ENCODE assay signal across 29 mouse cellular contexts in the genomic region with DNA sequence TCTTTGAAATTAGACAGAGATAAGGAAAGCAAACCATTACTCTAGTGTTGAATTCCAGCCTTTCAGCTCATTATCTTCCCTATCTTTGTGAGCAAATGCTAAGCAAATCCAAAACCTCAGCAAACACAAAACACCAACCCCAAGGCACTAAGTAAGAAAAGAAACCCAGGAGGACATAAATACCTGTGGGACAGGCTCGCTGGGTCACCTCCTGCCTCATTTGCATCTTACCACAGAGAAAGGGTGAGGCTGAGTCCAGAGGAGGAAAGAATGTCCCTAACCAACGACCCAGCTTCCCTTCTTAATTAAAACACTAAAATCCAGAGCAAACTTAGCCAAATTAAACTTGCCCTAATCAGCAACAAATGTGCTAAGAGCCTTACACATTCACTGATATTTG.
A peak's percentile ranks its signal among the peaks of the same experiment; 100 is the strongest.
DNase-seq lines count a peak whose midpoint lies in the region; ATAC-seq and TF ChIP-seq lines count a peak whose summit lies in the region.
"Had no signal": no experiment of that assay in that cellular context is flagged by ENCODE, and none has a peak within 500 bp of the region (broad histone marks: within the 10 kb centered on the region; RNA-seq: fewer than 3 reads in every experiment).

No protein-coding gene starts in this region.

- 0 out of 2 replicates have a peak overlapping the region, but pooled peaks have one; percentile 57 for H3K27ac ChIP-seq in kidney, postnatal 0 days
- no peak overlapping the region for H3K27ac ChIP-seq in CH12.LX (ENCODE audit: insufficient read depth, low read depth)
- H3K27ac ChIP-seq in stomach, embryonic 16.5 days (ENCODE audit: low read length): peak overlapping the region; percentile 50
- H3K27ac ChIP-seq: heart, adult 2 months; hindbrain, embryonic 14.5 days; limb, embryonic 10.5 days; limb, embryonic 15.5 days; liver, embryonic 14.5 days; midbrain, embryonic 12.5 days; neural tube, embryonic 13.5 days had no signal

- TF ChIP-seq RAD21 in CH12.LX (IDR thresholded peaks at IDR 0.05; ENCODE audit: low read depth, low read length): no peak

- H3K79me2 ChIP-seq in CH12.LX (replicated peaks; ENCODE audit: control insufficient read depth, extremely low read depth, insufficient read depth, poor library complexity, severe bottlenecking): peaks cover 3% of the 10 kb centered on the region; the same call in 1 of the 2 replicates

- no peaks in the 10 kb centered on the region for H3K27me3 ChIP-seq in kidney, postnatal 0 days (ENCODE audit: insufficient read depth, low read length)
- H3K27me3 ChIP-seq in CH12.LX (replicated peaks): no peaks in the 10 kb centered on the region
- no peaks in the 10 kb centered on the region for H3K27me3 ChIP-seq in stomach, embryonic 16.5 days (ENCODE audit: control insufficient read depth, insufficient read depth, low read length)
- H3K27me3 ChIP-seq: heart, embryonic 12.5 days; limb, embryonic 15.5 days; megakaryocyte, embryonic 14.5 days; midbrain, embryonic 12.5 days; neural tube, embryonic 13.5 days; Patski had no signal

- H3K4me2 ChIP-seq in kidney, postnatal 0 days (ENCODE audit: low read length): no peak overlapping the region
- peak overlapping the region; percentile 34 for H3K4me2 ChIP-seq in CH12.LX (ENCODE audit: insufficient read depth, low read depth, poor library complexity, severe bottlenecking)
- no peak overlapping the region for H3K4me2 ChIP-seq in stomach, embryonic 16.5 days (ENCODE audit: low read depth, low read length)
- H3K4me2 ChIP-seq: heart, embryonic 12.5 days; hindbrain, embryonic 14.5 days; limb, embryonic 15.5 days; midbrain, embryonic 12.5 days; neural tube, embryonic 13.5 days had no signal

- no peaks in the 10 kb centered on the region for H3K36me3 ChIP-seq in kidney, postnatal 0 days (ENCODE audit: insufficient read depth, low read length)
- H3K36me3 ChIP-seq in CH12.LX (replicated peaks in 1 of 2; ENCODE audit: control insufficient read depth in 1 of 2, insufficient read depth in 1 of 2, low read length in 1 of 2): peaks cover 0 to 9% of the 10 kb centered on the region in 2 experiments
- no peaks in the 10 kb centered on the region for H3K36me3 ChIP-seq in stomach, embryonic 16.5 days (ENCODE audit: control insufficient read depth, insufficient read depth, low read length)
- H3K36me3 ChIP-seq: heart, embryonic 12.5 days; limb, embryonic 10.5 days; limb, embryonic 15.5 days; midbrain, embryonic 12.5 days; neural tube, embryonic 13.5 days had no signal

- intact Hi-C loops in left cerebral cortex, postnatal 4 days (cut with DNase I): no loop called here

- no peak overlapping the region for H3K4me3 ChIP-seq in kidney, postnatal 0 days (replicated peaks; ENCODE audit: low read depth, low read length)
- no peak overlapping the region for H3K4me3 ChIP-seq in CH12.LX (replicated peaks in 1 of 3; ENCODE audit: low read depth in 2 of 3, low read length in 2 of 3, poor library complexity in 1 of 3)
- no peak overlapping the region for H3K4me3 ChIP-seq in stomach, embryonic 16.5 days (replicated peaks; ENCODE audit: low read length)
- H3K4me3 ChIP-seq: erythroblast, embryonic 14.5 days; heart, adult 2 months; heart, embryonic 12.5 days; limb, embryonic 10.5 days; limb, embryonic 15.5 days; megakaryocyte, embryonic 14.5 days; midbrain, embryonic 12.5 days; myocyte; neural tube, embryonic 13.5 days had no signal

- H3K4me1 ChIP-seq in kidney, postnatal 0 days (replicated peaks; ENCODE audit: insufficient read depth, low read length): 0 out of 2 replicates have a peak, but pooled peaks cover 4% of the 10 kb centered on the region
- peaks cover 18 to 49% of the 10 kb centered on the region in 2 experiments for H3K4me1 ChIP-seq in CH12.LX (ENCODE audit: control insufficient read depth in 1 of 2, insufficient read depth in 2 of 2)
- peaks cover 10% of the 10 kb centered on the region for H3K4me1 ChIP-seq in stomach, embryonic 16.5 days (ENCODE audit: control insufficient read depth, insufficient read depth, low read length)
- H3K4me1 ChIP-seq: limb, embryonic 15.5 days had no signal

- no peak for TF ChIP-seq CTCF in kidney, postnatal 0 days (IDR thresholded peaks at IDR 0.05; ENCODE audit: low read depth)
- no peak for TF ChIP-seq CTCF in CH12.LX (conservative IDR thresholded peaks at IDR 0.05 in 1 of 2, IDR thresholded peaks at IDR 0.05 in 1 of 2; ENCODE audit: low read depth in 2 of 2, low read length in 2 of 2)

- no peaks in the 10 kb centered on the region for H3K9me3 ChIP-seq in kidney, postnatal 0 days (replicated peaks; ENCODE audit: low read length)
- peaks cover 2% of the 10 kb centered on the region for H3K9me3 ChIP-seq in CH12.LX (replicated peaks; ENCODE audit: low read length)
- H3K9me3 ChIP-seq in stomach, embryonic 16.5 days (replicated peaks; ENCODE audit: control insufficient read depth, low read length): no peaks in the 10 kb centered on the region
- H3K9me3 ChIP-seq: limb, embryonic 10.5 days; limb, embryonic 15.5 days; midbrain, embryonic 12.5 days; neural tube, embryonic 13.5 days had no signal

- no peak; the same call in 1 of the 2 replicates for TF ChIP-seq EP300 in CH12.LX (IDR thresholded peaks at IDR 0.05; ENCODE audit: low read length)

- in situ Hi-C loops in CH12.LX (cut with MboI; ENCODE audit: low pct_ligation_motif_present, low pct_unique_long_range_greater_than_20kb, low sequenced_read_pairs): no loop called here

- H3K9ac ChIP-seq in kidney, postnatal 0 days (ENCODE audit: low read depth, low read length): no peak overlapping the region
- H3K9ac ChIP-seq in CH12.LX (ENCODE audit: insufficient read depth, low read depth): no peak overlapping the region
- no peak overlapping the region for H3K9ac ChIP-seq in stomach, embryonic 16.5 days (ENCODE audit: low read length)
- H3K9ac ChIP-seq: forebrain, postnatal 0 days; heart, embryonic 12.5 days; hindbrain, embryonic 14.5 days; limb, embryonic 15.5 days; liver, embryonic 14.5 days; midbrain, embryonic 12.5 days; neural tube, embryonic 13.5 days had no signal

- dilution Hi-C loops in CH12.LX (cut with MboI; ENCODE audit: extremely low pct_ligation_motif_present, extremely low pct_unique_long_range_greater_than_20kb, low sequenced_read_pairs): no loop called here

- DNase-seq in kidney, postnatal 0 days (ENCODE audit: low spot score): no peak
- no peak for DNase-seq in kidney, postnatal 14 days
- peak; percentile 35 for DNase-seq in CH12.LX (ENCODE audit: extremely low read depth)
- DNase-seq in R1 (ENCODE audit: low read depth, low spot score): peak; percentile 30
- no peak for DNase-seq in right cerebral cortex, postnatal 10 days (ENCODE audit: low spot score in 2 of 2)
- no peak for DNase-seq in left cerebral cortex, postnatal 4 days
- DNase-seq: adrenal gland, adult 2 months; adrenal gland, postnatal 36 days; cerebellum, adult 18-20 months; cerebellum, postnatal 10 days; forebrain, postnatal 0 days; heart, adult 2 months; heart, postnatal 4 days; layer of hippocampus, postnatal 36 days; lung, adult 2 months; lung, postnatal 4 days; right cerebral cortex, postnatal 14 days had no signal

- no peak for TF ChIP-seq POLR2A in CH12.LX (IDR thresholded peaks at IDR 0.05; ENCODE audit: low read depth, low read length)

- no peak for ATAC-seq in kidney, postnatal 0 days (replicated peaks; ENCODE audit: low FRiP score, low read depth)
- no peak for ATAC-seq in stomach, embryonic 16.5 days (ENCODE audit: insufficient read depth, low FRiP score)
- ATAC-seq: forebrain, postnatal 0 days; Patski had no signal

- WGBS in kidney, postnatal 0 days: 30% methylated on average over 2 of the region's 2 CpGs
- 34% methylated on average over 2 of the region's 2 CpGs for WGBS in stomach, embryonic 16.5 days

TF ChIP-seq in CH12.LX, 34 proteins besides CTCF, POLR2A, EP300 and RAD21:
- TF ChIP-seq E2F4 (IDR thresholded peaks at IDR 0.05; ENCODE audit: insufficient replicate concordance, low read depth, low read length) (no peak), MAZ (IDR thresholded peaks at IDR 0.05; ENCODE audit: low read depth, low read length) (no peak), MAX (IDR thresholded peaks at IDR 0.05; ENCODE audit: low read length) (no peak), GABPA (IDR thresholded peaks at IDR 0.05; ENCODE audit: insufficient replicate concordance, low read depth, low read length) (no peak), SMC3 (IDR thresholded peaks at IDR 0.05; ENCODE audit: low read depth, low read length) (no peak), MYC (IDR thresholded peaks at IDR 0.05; ENCODE audit: low read depth, low read length) (no peak), BHLHE40 (IDR thresholded peaks at IDR 0.05; ENCODE audit: low read depth, low read length) (no peak), MAFK (IDR thresholded peaks at IDR 0.05; ENCODE audit: insufficient replicate concordance, low read length) (no peak), TCF12 (IDR thresholded peaks at IDR 0.05; ENCODE audit: low read depth, low read length) (no peak), NRF1 (IDR thresholded peaks at IDR 0.05; ENCODE audit: low read depth, low read length) (no peak), HCFC1 (IDR thresholded peaks at IDR 0.05; ENCODE audit: low read depth, low read length) (no peak), ZMIZ1 (IDR thresholded peaks at IDR 0.05; ENCODE audit: low read depth, low read length) (no peak), USF2 (conservative IDR thresholded peaks at IDR 0.05; ENCODE audit: low read depth, low read length) (no peak), ETS1 (conservative IDR thresholded peaks at IDR 0.05; ENCODE audit: low read depth, low read length) (no peak), MXI1 (IDR thresholded peaks at IDR 0.05; ENCODE audit: low read depth, low read length) (no peak), JUND (conservative IDR thresholded peaks at IDR 0.05; ENCODE audit: low read depth, low read length) (no peak), RCOR1 (conservative IDR thresholded peaks at IDR 0.05; ENCODE audit: low read depth, low read length) (no peak), TBP (conservative IDR thresholded peaks at IDR 0.05; ENCODE audit: low read depth, low read length) (no peak)

Comparison
In these comparisons a context has a peak if more than half of its experiments do, and no peak if none do; other contexts are left out.
1. DNase-seq: peak in CH12.LX (single experiment) and R1 (single experiment); none in kidney, postnatal 0 days (single experiment), kidney, postnatal 14 days (single experiment), right cerebral cortex, postnatal 10 days (0 of 2) and left cerebral cortex, postnatal 4 days (single experiment).